ENCODE assay signal across 29 mouse cellular contexts in the genomic region with DNA sequence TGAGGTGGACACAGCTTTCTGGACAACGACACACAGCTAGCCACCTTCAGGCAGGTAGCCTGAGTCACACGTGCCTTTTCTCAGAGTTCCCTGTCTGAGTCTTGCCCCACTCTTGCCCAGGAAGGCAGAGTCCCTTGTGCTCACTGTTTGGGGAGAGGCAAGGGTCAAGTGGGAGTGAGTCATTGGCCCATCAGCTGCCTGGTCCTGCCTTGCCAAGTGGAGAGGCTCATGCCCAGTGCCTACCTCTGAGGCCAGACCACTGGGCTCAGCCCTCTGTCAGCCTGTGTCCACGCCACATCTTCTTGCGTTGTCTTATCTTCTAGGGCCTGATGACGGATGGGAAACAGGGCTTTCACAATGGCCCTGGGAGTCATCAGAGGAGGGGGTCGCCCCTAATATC. TPM values are rescaled to one million over a fixed set of nuclear protein-coding genes. Genes with fewer than 3 reads are reported as not detected.
DNase-seq lines count a peak whose midpoint lies in the region; ATAC-seq lines count a peak whose summit lies in the region.
"Had no signal": no experiment of that assay in that cellular context is flagged by ENCODE, and none has a peak within 500 bp of the region (broad histone marks: within the 10 kb centered on the region; RNA-seq: fewer than 3 reads in every experiment).

No protein-coding gene starts in this region.

- intact Hi-C loops in heart, postnatal 10 days (cut with DNase I): loop anchor here (2.0 to 5.0 kb wide), 2 partner anchors 33 to 180 kb away; no protein-coding TSS in a partner anchor
- intact Hi-C loops in left cerebral cortex, postnatal 25 days (cut with DNase I): no loop called here

- peaks cover 7% of the 10 kb centered on the region for H3K27me3 ChIP-seq in heart, embryonic 10.5 days (ENCODE audit: insufficient read depth, poor library complexity, severe bottlenecking)
- H3K27me3 ChIP-seq in heart, embryonic 14.5 days (ENCODE audit: control insufficient read depth, insufficient read depth, low read length): peaks cover 4% of the 10 kb centered on the region; the same call in 1 of the 2 replicates

- no peak for ATAC-seq in heart, embryonic 14.5 days (ENCODE audit: insufficient number of reproducible peaks, insufficient read depth, low FRiP score, low read depth)
- ATAC-seq: activated CD4-positive, CD25-positive, alpha-beta regulatory T cell, adult 4 months; forebrain, postnatal 0 days; liver, postnatal 0 days had no signal

- H3K4me1 ChIP-seq in heart, embryonic 10.5 days: peaks cover 96% of the 10 kb centered on the region
- peaks cover 50 to 62% of the 10 kb centered on the region in 2 experiments for H3K4me1 ChIP-seq in heart, embryonic 14.5 days (ENCODE audit: control insufficient read depth in 2 of 2, insufficient read depth in 2 of 2, low read length in 2 of 2)

- no peak overlapping the region for H3K4me3 ChIP-seq in heart, embryonic 10.5 days
- no peak overlapping the region for H3K4me3 ChIP-seq in heart, embryonic 14.5 days (ENCODE audit: control insufficient read depth in 1 of 2, insufficient read depth in 1 of 2, low read depth in 1 of 2, low read length in 2 of 2)
- H3K4me3 ChIP-seq: forebrain, embryonic 10.5 days; layer of hippocampus, adult 2 months; limb, embryonic 10.5 days; midbrain, embryonic 12.5 days; neural tube, embryonic 12.5 days had no signal

- H3K9me3 ChIP-seq in heart, embryonic 10.5 days: no peaks in the 10 kb centered on the region
- no peaks in the 10 kb centered on the region for H3K9me3 ChIP-seq in heart, embryonic 14.5 days (ENCODE audit: control insufficient read depth, low read length)
- H3K9me3 ChIP-seq: forebrain, embryonic 10.5 days; limb, embryonic 10.5 days; midbrain, embryonic 12.5 days; neural tube, embryonic 12.5 days had no signal

- H3K9ac ChIP-seq in heart, embryonic 14.5 days (ENCODE audit: low read length): no peak overlapping the region
- H3K9ac ChIP-seq: forebrain, postnatal 0 days; hindbrain, embryonic 14.5 days; liver, postnatal 0 days; midbrain, embryonic 12.5 days; neural tube, embryonic 12.5 days had no signal

- no peaks in the 10 kb centered on the region for H3K36me3 ChIP-seq in heart, embryonic 10.5 days
- H3K36me3 ChIP-seq in heart, embryonic 14.5 days (ENCODE audit: control insufficient read depth, insufficient read depth, low read length): no peaks in the 10 kb centered on the region
- H3K36me3 ChIP-seq: forebrain, embryonic 10.5 days; limb, embryonic 10.5 days; midbrain, embryonic 12.5 days; neural tube, embryonic 12.5 days had no signal

- WGBS in heart, embryonic 10.5 days: 18% methylated on average over 6 of the region's 6 CpGs
- WGBS in heart, embryonic 14.5 days: 13% methylated on average over 6 of the region's 6 CpGs

- peak overlapping the region; percentile 54 for H3K27ac ChIP-seq in heart, embryonic 10.5 days
- H3K27ac ChIP-seq in heart, embryonic 14.5 days (replicated peaks in 1 of 2; ENCODE audit: control insufficient read depth in 1 of 2, insufficient read depth in 1 of 2, low read depth in 2 of 2, low read length in 2 of 2): peak overlapping the region; percentile 10 to 47; a peak in 1 of 4 replicates
- H3K27ac ChIP-seq: forebrain, embryonic 10.5 days; hindbrain, embryonic 14.5 days; layer of hippocampus, adult 2 months; limb, embryonic 10.5 days; midbrain, embryonic 12.5 days; neural tube, embryonic 12.5 days had no signal

- DNase-seq in adrenal gland, adult (ENCODE audit: inconsistent age in 2 of 2, low spot score in 1 of 2): peak; percentile 78 to 83
- DNase-seq in adrenal gland, postnatal 10 days: no peak
- no peak for DNase-seq in heart, embryonic 10.5 days (ENCODE audit: low spot score)
- no peak for DNase-seq in heart, postnatal 10 days
- peak; percentile 45 for DNase-seq in Muller cell, postnatal 12 days (ENCODE audit: inconsistent ontology term)
- DNase-seq in gastrocnemius, postnatal 4 days (ENCODE audit: low spot score in 2 of 2): no peak
- DNase-seq in left cerebral cortex, postnatal 25 days (ENCODE audit: low spot score in 2 of 2): no peak
- DNase-seq: cerebellum, adult 11 months; cerebellum, postnatal 25 days; embryo, embryonic 11 days; forebrain, postnatal 0 days; kidney, adult 8-10 months; kidney, postnatal 14 days; layer of hippocampus, postnatal 36 days; liver, postnatal 0 days; right cerebral cortex, postnatal 4 days had no signal

- no peak overlapping the region for H3K4me2 ChIP-seq in heart, embryonic 14.5 days (ENCODE audit: low read length)
- H3K4me2 ChIP-seq: hindbrain, embryonic 14.5 days; midbrain, embryonic 12.5 days; neural tube, embryonic 12.5 days had no signal

RNA-seq across cellular contexts. Expression of gene Tekt4, which starts 13.4 kb away (rescaled TPM):
- not detected for total RNA-seq in adrenal gland, postnatal 10 days (2021)
- polyA plus RNA-seq in heart, embryonic 10.5 days (2016; fragmentation: Nextera tagmentation; extraction: Ambion mirVana): 0.55 and 0.84 TPM in 2 replicates
- not detected for total RNA-seq in heart, postnatal 10 days (2021)
- 0.47 and 0.55 TPM in 2 replicates for polyA plus RNA-seq in heart, embryonic 14.5 days (2014; fragmentation: Nextera tagmentation; extraction: Ambion mirVana)
- not detected for total RNA-seq in gastrocnemius, postnatal 4 days (2021)
- 1 to 10 TPM; 1.9 to 2.9 TPM for total RNA-seq in left cerebral cortex, postnatal 25 days (2021)
- total RNA-seq: granulocyte monocyte progenitor cell, adult 5-6 weeks; liver, adult 2 months had no signal
- polyA plus RNA-seq: activated CD4-positive, CD25-positive, alpha-beta regulatory T cell, adult 4 months; forebrain, embryonic 10.5 days; limb, embryonic 10.5 days; liver, adult 2 months; stomach, embryonic 16.5 days had no signal

RNA-seq across cellular contexts. Expression of gene Sstr5, which starts 29.3 kb away (rescaled TPM):
- under 1 TPM in 1 of 2 experiments, not detected in 1; 0.15 TPM for total RNA-seq in adrenal gland, postnatal 10 days (2021)
- 1.1 and 1.5 TPM in 2 replicates for polyA plus RNA-seq in heart, embryonic 10.5 days (2016; fragmentation: Nextera tagmentation; extraction: Ambion mirVana)
- not detected for total RNA-seq in heart, postnatal 10 days (2021)
- 0.16 and 0.18 TPM in 2 replicates for polyA plus RNA-seq in heart, embryonic 14.5 days (2014; fragmentation: Nextera tagmentation; extraction: Ambion mirVana)
- not detected for total RNA-seq in gastrocnemius, postnatal 4 days (2021)
- under 1 TPM in 1 of 2 experiments, not detected in 1; 0.60 TPM for total RNA-seq in left cerebral cortex, postnatal 25 days (2021)
- total RNA-seq: granulocyte monocyte progenitor cell, adult 5-6 weeks; liver, adult 2 months had no signal
- polyA plus RNA-seq: activated CD4-positive, CD25-positive, alpha-beta regulatory T cell, adult 4 months; embryonic facial prominence, embryonic 14.5 days; forebrain, embryonic 10.5 days; liver, adult 2 months; liver, postnatal 0 days; neural tube, embryonic 12.5 days; urinary bladder, adult 2 months had no signal

RNA-seq across cellular contexts. Expression of gene Cacna1h, which starts 34.2 kb away (rescaled TPM):
- 10 to 100 TPM; 23.5 to 46.0 TPM for total RNA-seq in adrenal gland, postnatal 10 days (2021)
- polyA plus RNA-seq in heart, embryonic 10.5 days (2016; fragmentation: Nextera tagmentation; extraction: Ambion mirVana): 11.1 and 11.8 TPM in 2 replicates
- 1 to 10 TPM; 7.9 to 8.4 TPM for total RNA-seq in heart, postnatal 10 days (2021)
- 8.8 and 9.9 TPM in 2 replicates for polyA plus RNA-seq in heart, embryonic 14.5 days (2014; fragmentation: Nextera tagmentation; extraction: Ambion mirVana)
- 10 to 100 TPM; 20.2 to 22.7 TPM for total RNA-seq in gastrocnemius, postnatal 4 days (2021)
- total RNA-seq in left cerebral cortex, postnatal 25 days (2021): 10 to 100 TPM; 39.0 to 39.5 TPM
- total RNA-seq: granulocyte monocyte progenitor cell, adult 5-6 weeks; liver, adult 2 months had no signal
- polyA plus RNA-seq: activated CD4-positive, CD25-positive, alpha-beta regulatory T cell, adult 4 months had no signal

Comparison
In these comparisons a context has a peak if more than half of its experiments do, and no peak if none do; other contexts are left out.
1. DNase-seq: peak in adrenal gland, adult (2 of 2) and Muller cell, postnatal 12 days (single experiment); none in adrenal gland, postnatal 10 days (single experiment), heart, embryonic 10.5 days (single experiment), heart, postnatal 10 days (0 of 2), gastrocnemius, postnatal 4 days (0 of 2) and left cerebral cortex, postnatal 25 days (0 of 2).